Mouse (Mus musculus) lung, postnatal 0 days (tissue): ENCODE results near the gene Rps11. TPM values are rescaled to one million over a fixed set of nuclear protein-coding genes. Genes with fewer than 3 reads are reported as not detected.

Source experiments
- ATAC-seq: fragments of 200-750 bp; cut with Nextera tagmentation; 2 replicates; pipeline ENCODE4 v1.8.0; 2017; ENCODE audit warnings: moderate library complexity
- DNase-seq: peaks from one replicate; pipeline ENCODE4 v3.0.0-alpha.2; 2016; ENCODE audit warnings: low spot score
- H3K27ac ChIP-seq: fragments of 300-500 bp; sonication (generic); 2 replicates; pipeline ENCODE4 v1.5.1; 2014; ENCODE audit warnings: antibody characterized with exemption, mild to moderate bottlenecking, low read length, mixed read lengths
- H3K27me3 ChIP-seq: fragments of 300-500 bp; sonication (generic); replicated peaks from 2 replicates; pipeline ENCODE4 v1.6.1; 2014; ENCODE audit warnings: low read length, mixed read lengths; ENCODE audit not compliant: insufficient read depth
- H3K36me3 ChIP-seq: fragments of 300-500 bp; sonication (generic); 2 replicates; pipeline ENCODE4 v1.6.1; 2014; ENCODE audit warnings: low read length, mixed read lengths; ENCODE audit not compliant: insufficient read depth
- H3K4me1 ChIP-seq: fragments of 300-500 bp; sonication (generic); 2 replicates; pipeline ENCODE4 v1.6.1; 2014; ENCODE audit warnings: antibody characterized with exemption, low read depth, low read length, mixed read lengths; ENCODE audit not compliant: insufficient read depth
- H3K4me2 ChIP-seq: fragments of 300-500 bp; sonication (generic); replicated peaks from 2 replicates; pipeline ENCODE4 v1.6.1; 2014; ENCODE audit warnings: low read depth, mild to moderate bottlenecking, low read length, moderate library complexity, mixed read lengths
- H3K4me3 ChIP-seq: fragments of 300-500 bp; sonication (generic); 2 replicates; pipeline ENCODE4 v1.5.1; 2014; ENCODE audit warnings: low read depth, low read length
- H3K9ac ChIP-seq: fragments of 300-500 bp; sonication (generic); replicated peaks from 2 replicates; pipeline ENCODE4 v1.6.1; 2014; ENCODE audit warnings: low read depth, mild to moderate bottlenecking
- H3K9me3 ChIP-seq: fragments of 300-500 bp; sonication (generic); 2 replicates; pipeline ENCODE4 v1.6.1; 2016; ENCODE audit warnings: low read length, mixed read lengths
- CTCF ChIP-seq: IDR thresholded peaks from 2 replicates; pipeline ENCODE4 v1.5.1; 2016; ENCODE audit warnings: antibody characterized with exemption, mild to moderate bottlenecking
- EP300 ChIP-seq: IDR thresholded peaks from 2 replicates; pipeline ENCODE4 v1.6.1; 2016; ENCODE audit warnings: antibody characterized with exemption, mild to moderate bottlenecking, control low read depth
- WGBS: fragments of 180-500 bp; shearing (Covaris S2); extraction: QIAGEN DNeasy Blood & Tissue Kit; methylation state at CpG from one replicate; pipeline ENCODE4 v1.1.7; 2014; 5-methylcytosine and 5-hydroxymethylcytosine counted together
- polyA plus RNA-seq: library from polyadenylated mRNA; unstranded; fragments of >200 nt; fragmentation: Nextera tagmentation; extraction: Ambion mirVana; gene quantifications from 2 replicates; pipeline ENCODE4 v1.2.1, GENCODE M21; 2015

Rps11 gene
- polyA plus RNA-seq, 1 experiment from 2014 or later, result 1,016 TPM

- H3K9me3 ChIP-seq, result no peaks in the 10 kb centered on the region
- no peaks in the 10 kb centered on the region for H3K36me3 ChIP-seq
- no peak overlapping the region for H3K9ac ChIP-seq
- ATAC-seq (peak; percentile 91), DNase-seq (peak; percentile 93)
- TF ChIP-seq CTCF (peak; percentile 92), EP300 (no peak)
- H3K27ac ChIP-seq, result no peak overlapping the region
- 0 out of 2 replicates have a peak, but pooled peaks cover 5% of the 10 kb centered on the region for H3K4me1 ChIP-seq
- peak overlapping the region; percentile 26 for H3K4me3 ChIP-seq
- peak overlapping the region; percentile 69 for H3K4me2 ChIP-seq
- peaks cover 35% of the 10 kb centered on the region for H3K27me3 ChIP-seq
- 4% methylated on average over 35 of the region's 35 CpGs for WGBS
These were observed 37.6 kb upstream of the Rps11 start for GRCm38 (mm10) chr7:45161612-45162473.

GRCm38 (mm10) chr7:45160866-45161265, 36.6 kb upstream of the Rps11 start:
- Histone ChIP-seq H3K4me1 (0 out of 2 replicates have a peak, but pooled peaks cover 5% of the 10 kb centered on the region), H3K9ac (no peak overlapping the region), H3K9me3 (no peaks in the 10 kb centered on the region), H3K4me2 (no peak overlapping the region), H3K36me3 (no peaks in the 10 kb centered on the region), H3K27me3 (peaks cover 30% of the 10 kb centered on the region), H3K4me3 (no peak overlapping the region), H3K27ac (no peak overlapping the region)
- DNase-seq (no peak), ATAC-seq (no peak)
- WGBS, result 89% methylated on average over 3 of the region's 3 CpGs
- no peak for TF ChIP-seq EP300
- TF ChIP-seq CTCF, result no peak

- Histone ChIP-seq H3K36me3 (no peaks in the 10 kb centered on the region), H3K4me1 (0 out of 2 replicates have a peak, but pooled peaks cover 5% of the 10 kb centered on the region), H3K27me3 (peaks cover 25% of the 10 kb centered on the region), H3K9ac (no peak overlapping the region), H3K4me2 (no peak overlapping the region), H3K9me3 (no peaks in the 10 kb centered on the region), H3K4me3 (no peak overlapping the region), H3K27ac (no peak overlapping the region)
- TF ChIP-seq EP300 (no peak), CTCF (no peak)
- no peak for DNase-seq
- WGBS, result 91% methylated on average over 6 of the region's 6 CpGs
- ATAC-seq, result no peak
These were observed 36.1 kb upstream of the Rps11 start for GRCm38 (mm10) chr7:45160316-45160800.

- Histone ChIP-seq H3K9ac (no peak overlapping the region), H3K36me3 (no peaks in the 10 kb centered on the region), H3K4me3 (no peak overlapping the region), H3K27ac (no peak overlapping the region), H3K27me3 (peaks cover 11% of the 10 kb centered on the region), H3K9me3 (no peaks in the 10 kb centered on the region), H3K4me2 (no peak overlapping the region), H3K4me1 (0 out of 2 replicates have a peak, but pooled peaks cover 5% of the 10 kb centered on the region)
- TF ChIP-seq EP300 (no peak), CTCF (no peak)
- DNase-seq, result no peak
- WGBS, result 88% methylated on average over 6 of the region's 6 CpGs
- ATAC-seq, result no peak
These were observed 34.8 kb upstream of the Rps11 start for GRCm38 (mm10) chr7:45158991-45159390.

GRCm38 (mm10) chr7:45157459-45157858, 33.2 kb upstream of the Rps11 start:
- Histone ChIP-seq H3K4me3 (no peak overlapping the region), H3K36me3 (no peaks in the 10 kb centered on the region), H3K4me1 (0 out of 2 replicates have a peak, but pooled peaks cover 5% of the 10 kb centered on the region), H3K27ac (no peak overlapping the region), H3K9ac (no peak overlapping the region), H3K9me3 (no peaks in the 10 kb centered on the region), H3K4me2 (no peak overlapping the region), H3K27me3 (no peaks in the 10 kb centered on the region)
- WGBS, result 81% methylated on average over 14 of the region's 14 CpGs
- ATAC-seq (no peak), DNase-seq (no peak)
- TF ChIP-seq CTCF, result no peak
- no peak for TF ChIP-seq EP300

GRCm38 (mm10) chr7:45156206-45156605, 32.0 kb upstream of the Rps11 start:
- H3K27ac ChIP-seq, result no peak overlapping the region
- H3K4me1 ChIP-seq, result no peaks in the 10 kb centered on the region
- 88% methylated on average over 15 of the region's 15 CpGs for WGBS
- H3K27me3 ChIP-seq, result no peaks in the 10 kb centered on the region
- no peak for TF ChIP-seq EP300
- TF ChIP-seq CTCF, result no peak
- H3K36me3 ChIP-seq, result no peaks in the 10 kb centered on the region
- H3K9ac ChIP-seq, result no peak overlapping the region
- H3K9me3 ChIP-seq, result no peaks in the 10 kb centered on the region
- DNase-seq (no peak), ATAC-seq (no peak)
- H3K4me3 ChIP-seq, result no peak overlapping the region
- no peak overlapping the region for H3K4me2 ChIP-seq
